Mouse (Mus musculus): ENCODE data around the gene Olfr643. TPM values are rescaled to one million over a fixed set of nuclear protein-coding genes. Genes with fewer than 3 reads are reported as not detected.
"Not testable (repeated sequence)": the region's sequence is repeated elsewhere in the genome, so short reads cannot be mapped to it uniquely, and the experiment has no call there.

The Olfr643 gene
- polyA plus RNA-seq, 1 experiment from 2014 or later = not detected

GRCm38 (mm10) chr7:103970852-103971251 lies 166.4 kb downstream of the Olfr643 start, which contains the start of gene Olfr635:
Gene Olfr635, plus strand, starts transcription at chr7:103971152.
- no peak for ATAC-seq
- H3K9me3 ChIP-seq (replicated peaks; ENCODE audit: control insufficient read depth, low read length) = no peaks in the 10 kb centered on the region

GRCm38 (mm10) chr7:103966873-103967272 lies 170.3 kb downstream of the Olfr643 start:
- 99% methylated on average over 22 of the region's 22 CpGs for WGBS
- not testable (repeated sequence) for H3K9ac ChIP-seq (ENCODE audit: low read length); ATAC-seq; H3K27me3 ChIP-seq (replicated peaks; ENCODE audit: control insufficient read depth, insufficient read depth, low read length); H3K4me2 ChIP-seq (ENCODE audit: low read length); H3K36me3 ChIP-seq (ENCODE audit: control insufficient read depth, insufficient read depth, low read length); H3K4me3 ChIP-seq (ENCODE audit: low read depth, low read length); H3K4me1 ChIP-seq (ENCODE audit: control insufficient read depth, insufficient read depth, low read length); H3K27ac ChIP-seq (ENCODE audit: low read depth, low read length); DNase-seq (ENCODE audit: low spot score); H3K9me3 ChIP-seq (replicated peaks; ENCODE audit: control insufficient read depth, low read length)

More at GRCm38 (mm10) chr7:103970852-103971251, 166.4 kb downstream of the Olfr643 start, which contains the start of gene Olfr635:
- Histone ChIP-seq H3K27me3 (replicated peaks; ENCODE audit: control insufficient read depth, insufficient read depth, low read length) (no peaks in the 10 kb centered on the region), H3K36me3 (ENCODE audit: control insufficient read depth, insufficient read depth, low read length) (no peaks in the 10 kb centered on the region), H3K4me3 (ENCODE audit: low read depth, low read length) (no peak within 1 kb of the TSS), H3K9ac (ENCODE audit: low read length) (no peak within 1 kb of the TSS), H3K4me1 (ENCODE audit: control insufficient read depth, insufficient read depth, low read length) (no peaks in the 10 kb centered on the region), H3K4me2 (ENCODE audit: low read length) (no peak within 1 kb of the TSS), H3K27ac (ENCODE audit: low read depth, low read length) (no peak within 1 kb of the TSS)
- no peak for DNase-seq (ENCODE audit: low spot score)
- WGBS = 76% methylated on average over 1 of the region's 1 CpGs

Other genes with a start within 250 kb of the Olfr643 start
- not detected in 2 replicates for gene Olfr64, start 242.9 kb downstream of the Olfr643 start, polyA plus RNA-seq (2014; fragmentation: Nextera tagmentation; extraction: Ambion mirVana)
- gene Olfr65, start 233.9 kb downstream of the Olfr643 start, polyA plus RNA-seq (2014; fragmentation: Nextera tagmentation; extraction: Ambion mirVana) = not detected in 2 replicates
- gene Olfr631, start 208.6 kb downstream of the Olfr643 start, polyA plus RNA-seq (2014; fragmentation: Nextera tagmentation; extraction: Ambion mirVana) = not detected in 2 replicates
- not detected in 2 replicates for gene Olfr632, start 203.1 kb downstream of the Olfr643 start, polyA plus RNA-seq (2014; fragmentation: Nextera tagmentation; extraction: Ambion mirVana)
- not detected in 2 replicates for gene Olfr633, start 193.0 kb downstream of the Olfr643 start, polyA plus RNA-seq (2014; fragmentation: Nextera tagmentation; extraction: Ambion mirVana)
- not detected in 2 replicates for gene Olfr635, start 166.3 kb downstream of the Olfr643 start, polyA plus RNA-seq (2014; fragmentation: Nextera tagmentation; extraction: Ambion mirVana)
- not detected in 2 replicates for gene Olfr638, start 138.7 kb downstream of the Olfr643 start, polyA plus RNA-seq (2014; fragmentation: Nextera tagmentation; extraction: Ambion mirVana)
- gene Olfr639, start 120.1 kb downstream of the Olfr643 start, polyA plus RNA-seq (2014; fragmentation: Nextera tagmentation; extraction: Ambion mirVana) = not detected in 2 replicates
- gene Olfr640, start 111.8 kb downstream of the Olfr643 start, polyA plus RNA-seq (2014; fragmentation: Nextera tagmentation; extraction: Ambion mirVana) = not detected in 2 replicates
- not detected in 2 replicates for gene Olfr641, start 102.0 kb downstream of the Olfr643 start, polyA plus RNA-seq (2014; fragmentation: Nextera tagmentation; extraction: Ambion mirVana)
- gene Olfr642, start 84.7 kb downstream of the Olfr643 start, polyA plus RNA-seq (2014; fragmentation: Nextera tagmentation; extraction: Ambion mirVana) = not detected in 2 replicates
- not detected in 2 replicates for gene 4930516K23Rik, start 76.0 kb downstream of the Olfr643 start, polyA plus RNA-seq (2014; fragmentation: Nextera tagmentation; extraction: Ambion mirVana)
- not detected in 2 replicates for gene Olfr644, start 65.5 kb downstream of the Olfr643 start, polyA plus RNA-seq (2014; fragmentation: Nextera tagmentation; extraction: Ambion mirVana)
- gene Olfr645, start 51.9 kb downstream of the Olfr643 start, polyA plus RNA-seq (2014; fragmentation: Nextera tagmentation; extraction: Ambion mirVana) = not detected in 2 replicates
- gene Olfr646, start 32.5 kb downstream of the Olfr643 start, polyA plus RNA-seq (2014; fragmentation: Nextera tagmentation; extraction: Ambion mirVana) = not detected in 2 replicates
- gene Ubqln5, start 7.6 kb downstream of the Olfr643 start, polyA plus RNA-seq (2014; fragmentation: Nextera tagmentation; extraction: Ambion mirVana) = not detected in 2 replicates
- gene Ubqln3, start 5.9 kb upstream of the Olfr643 start, polyA plus RNA-seq (2014; fragmentation: Nextera tagmentation; extraction: Ambion mirVana) = not detected in 2 replicates
- gene Ubqlnl, start 13.2 kb upstream of the Olfr643 start, polyA plus RNA-seq (2014; fragmentation: Nextera tagmentation; extraction: Ambion mirVana) = not detected in 2 replicates
- gene Olfm5, start 27.4 kb upstream of the Olfr643 start, polyA plus RNA-seq (2014; fragmentation: Nextera tagmentation; extraction: Ambion mirVana) = not detected in 2 replicates
- 0.27 and 0.33 TPM in 2 replicates for gene Olfr648, start 46.0 kb upstream of the Olfr643 start, polyA plus RNA-seq (2014; fragmentation: Nextera tagmentation; extraction: Ambion mirVana)
- not detected in 2 replicates for gene Olfr649, start 58.6 kb upstream of the Olfr643 start, polyA plus RNA-seq (2014; fragmentation: Nextera tagmentation; extraction: Ambion mirVana)
- 0.27 TPM in 1 of 2 replicates, not detected in the other for gene Trim6, start 81.4 kb upstream of the Olfr643 start, polyA plus RNA-seq (2014; fragmentation: Nextera tagmentation; extraction: Ambion mirVana)
- 0.47 and 0.53 TPM in 2 replicates for gene Trim34a, start 107.1 kb upstream of the Olfr643 start, polyA plus RNA-seq (2014; fragmentation: Nextera tagmentation; extraction: Ambion mirVana)
- 0.07 TPM in 1 of 2 replicates, not detected in the other for gene Trim5, start 150.7 kb upstream of the Olfr643 start, polyA plus RNA-seq (2014; fragmentation: Nextera tagmentation; extraction: Ambion mirVana)
- gene Trim12a, start 178.1 kb upstream of the Olfr643 start, polyA plus RNA-seq (2014; fragmentation: Nextera tagmentation; extraction: Ambion mirVana) = 1.4 and 1.7 TPM in 2 replicates
- not detected in 2 replicates for gene Trim34b, start 192.1 kb upstream of the Olfr643 start, polyA plus RNA-seq (2014; fragmentation: Nextera tagmentation; extraction: Ambion mirVana)
- 0.48 and 0.95 TPM in 2 replicates for gene Trim12c, start 216.0 kb upstream of the Olfr643 start, polyA plus RNA-seq (2014; fragmentation: Nextera tagmentation; extraction: Ambion mirVana)
- gene Trim30b, start 232.5 kb upstream of the Olfr643 start, polyA plus RNA-seq (2014; fragmentation: Nextera tagmentation; extraction: Ambion mirVana) = not detected in 2 replicates

Measured in forebrain, embryonic 14.5 days (tissue).